In the genomic region with DNA sequence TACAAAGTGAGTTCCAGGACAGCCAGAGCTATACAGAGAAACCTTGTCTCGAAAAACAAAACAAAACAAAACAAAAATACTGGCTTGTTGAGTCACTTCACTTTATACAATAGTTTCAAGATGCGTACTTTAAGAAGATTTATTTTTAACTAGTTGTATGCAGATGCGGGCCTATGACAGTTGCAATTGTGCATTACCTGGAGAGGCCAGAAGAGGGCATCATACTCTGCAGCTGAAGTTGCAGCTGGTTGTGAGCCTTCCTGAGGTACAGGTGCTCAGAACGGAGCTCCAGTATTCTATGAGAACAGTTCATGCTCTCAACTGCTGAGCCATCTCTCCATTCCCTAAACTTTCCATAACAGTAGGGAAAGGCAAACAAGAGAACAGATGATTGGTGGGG, we compare ENCODE assay signal across 19 mouse cellular contexts.
DNase-seq lines count a peak whose midpoint lies in the region; ATAC-seq and TF ChIP-seq lines count a peak whose summit lies in the region.
"Had no signal": no experiment of that assay in that cellular context is flagged by ENCODE, and none has a peak within 500 bp of the region (broad histone marks: within the 10 kb centered on the region; RNA-seq: fewer than 3 reads in every experiment).

No protein-coding gene starts in this region.

- ATAC-seq in liver, embryonic 14.5 days (ENCODE audit: insufficient read depth): no peak
- no peak for ATAC-seq in liver, embryonic 12.5 days
- ATAC-seq in neural tube, embryonic 15.5 days (ENCODE audit: low FRiP score): no peak
- ATAC-seq in forebrain, embryonic 13.5 days: no peak
- ATAC-seq: forebrain, embryonic 15.5 days; midbrain, embryonic 15.5 days had no signal

- H3K4me1 ChIP-seq in liver, embryonic 14.5 days (replicated peaks; ENCODE audit: control insufficient read depth in 2 of 2, insufficient read depth in 2 of 2, low read length in 1 of 2): no peaks in the 10 kb centered on the region
- no peaks in the 10 kb centered on the region for H3K4me1 ChIP-seq in liver, embryonic 12.5 days
- no peaks in the 10 kb centered on the region for H3K4me1 ChIP-seq in E14TG2a.4 (replicated peaks; ENCODE audit: low read depth, low read length)
- H3K4me1 ChIP-seq in bone marrow, adult 2 months (ENCODE audit: control insufficient read depth, insufficient read depth, low read length): no peaks in the 10 kb centered on the region
- no peaks in the 10 kb centered on the region for H3K4me1 ChIP-seq in neural tube, embryonic 15.5 days
- peaks cover 7% of the 10 kb centered on the region; the same call in 1 of the 2 replicates for H3K4me1 ChIP-seq in forebrain, embryonic 13.5 days
- H3K4me1 ChIP-seq: embryonic facial prominence, embryonic 15.5 days; midbrain, embryonic 15.5 days; neural tube, embryonic 12.5 days had no signal

- no peak overlapping the region for H3K9ac ChIP-seq in liver, embryonic 14.5 days (replicated peaks)
- H3K9ac ChIP-seq in liver, embryonic 12.5 days: no peak overlapping the region
- H3K9ac ChIP-seq in neural tube, embryonic 15.5 days (replicated peaks): no peak overlapping the region
- H3K9ac ChIP-seq in forebrain, embryonic 13.5 days: no peak overlapping the region
- H3K9ac ChIP-seq: embryonic facial prominence, embryonic 15.5 days; forebrain, embryonic 15.5 days; midbrain, embryonic 15.5 days; neural tube, embryonic 12.5 days had no signal

- intact Hi-C loops in gastrocnemius, adult 2 months (cut with DNase I): no loop called here

- TF ChIP-seq POLR2A in bone marrow, adult 2 months (IDR thresholded peaks at IDR 0.05; ENCODE audit: borderline replicate concordance, control insufficient read depth, low read depth, low read length): no peak

- H3K27ac ChIP-seq in gastrocnemius, adult 2 months: no peak overlapping the region
- H3K27ac ChIP-seq in liver, embryonic 14.5 days: no peak overlapping the region
- no peak overlapping the region for H3K27ac ChIP-seq in liver, embryonic 12.5 days
- H3K27ac ChIP-seq in bone marrow, adult 2 months (ENCODE audit: control insufficient read depth, insufficient read depth, low read depth, low read length, poor library complexity): no peak overlapping the region
- H3K27ac ChIP-seq in neural tube, embryonic 15.5 days (replicated peaks): no peak overlapping the region
- H3K27ac ChIP-seq in forebrain, embryonic 13.5 days: no peak overlapping the region
- H3K27ac ChIP-seq: embryonic facial prominence, embryonic 15.5 days; forebrain, embryonic 15.5 days; macrophage; midbrain, embryonic 15.5 days; neural tube, embryonic 12.5 days had no signal

- H3K4me3 ChIP-seq in gastrocnemius, adult 2 months: no peak overlapping the region
- no peak overlapping the region for H3K4me3 ChIP-seq in liver, embryonic 14.5 days (ENCODE audit: insufficient read depth in 1 of 2, low read depth in 2 of 2, low read length in 2 of 2)
- no peak overlapping the region for H3K4me3 ChIP-seq in liver, embryonic 12.5 days
- no peak overlapping the region for H3K4me3 ChIP-seq in E14TG2a.4 (replicated peaks; ENCODE audit: low read length)
- no peak overlapping the region for H3K4me3 ChIP-seq in bone marrow, adult 2 months (replicated peaks; ENCODE audit: control insufficient read depth, low read depth, low read length)
- H3K4me3 ChIP-seq in neural tube, embryonic 15.5 days (replicated peaks): no peak overlapping the region
- H3K4me3 ChIP-seq in forebrain, embryonic 13.5 days: no peak overlapping the region
- H3K4me3 ChIP-seq: embryonic facial prominence, embryonic 15.5 days; forebrain, embryonic 15.5 days; midbrain, embryonic 15.5 days; neural tube, embryonic 12.5 days had no signal

- WGBS in liver, embryonic 14.5 days (ENCODE audit: insufficient replicate concordance): 51% methylated on average over 4 of the region's 4 CpGs
- WGBS in liver, embryonic 12.5 days (ENCODE audit: insufficient replicate concordance): 63% methylated on average over 4 of the region's 4 CpGs
- WGBS in bone marrow, adult 2 months: 73% methylated on average over 4 of the region's 4 CpGs
- WGBS in neural tube, embryonic 15.5 days: 83% methylated on average over 4 of the region's 4 CpGs
- 86% methylated on average over 4 of the region's 4 CpGs for WGBS in forebrain, embryonic 13.5 days

- no peaks in the 10 kb centered on the region for H3K27me3 ChIP-seq in liver, embryonic 14.5 days (ENCODE audit: control insufficient read depth, insufficient read depth, low read length)
- no peaks in the 10 kb centered on the region for H3K27me3 ChIP-seq in liver, embryonic 12.5 days (replicated peaks)
- no peaks in the 10 kb centered on the region for H3K27me3 ChIP-seq in E14TG2a.4 (ENCODE audit: insufficient read depth, low read length)
- H3K27me3 ChIP-seq in neural tube, embryonic 15.5 days (replicated peaks): no peaks in the 10 kb centered on the region
- H3K27me3 ChIP-seq in forebrain, embryonic 13.5 days: no peaks in the 10 kb centered on the region
- H3K27me3 ChIP-seq: embryonic facial prominence, embryonic 15.5 days; forebrain, embryonic 15.5 days; midbrain, embryonic 15.5 days; neural tube, embryonic 12.5 days had no signal

- no peak for DNase-seq in gastrocnemius, adult 2 months
- DNase-seq in gastrocnemius, adult 18-20 months (ENCODE audit: low spot score): no peak
- no peak for DNase-seq in liver, embryonic 14.5 days (ENCODE audit: low read depth in 3 of 3, low spot score in 3 of 3)
- DNase-seq: adrenal gland, postnatal 10 days; gastrocnemius, postnatal 25 days; heart, postnatal 36 days; retina, postnatal 1 day; thymus, adult 18-20 months had no signal

- no peaks in the 10 kb centered on the region for H3K9me3 ChIP-seq in liver, embryonic 14.5 days (ENCODE audit: control insufficient read depth, low read length)
- no peaks in the 10 kb centered on the region for H3K9me3 ChIP-seq in liver, embryonic 12.5 days (replicated peaks)
- H3K9me3 ChIP-seq in E14TG2a.4 (ENCODE audit: low read length): no peaks in the 10 kb centered on the region
- no peaks in the 10 kb centered on the region for H3K9me3 ChIP-seq in neural tube, embryonic 15.5 days (replicated peaks)
- no peaks in the 10 kb centered on the region for H3K9me3 ChIP-seq in forebrain, embryonic 13.5 days (replicated peaks)
- H3K9me3 ChIP-seq: embryonic facial prominence, embryonic 15.5 days; forebrain, embryonic 15.5 days; midbrain, embryonic 15.5 days; neural tube, embryonic 12.5 days had no signal

- H3K36me3 ChIP-seq in liver, embryonic 14.5 days (replicated peaks; ENCODE audit: control insufficient read depth, insufficient read depth, low read depth): no peaks in the 10 kb centered on the region
- no peaks in the 10 kb centered on the region for H3K36me3 ChIP-seq in liver, embryonic 12.5 days
- H3K36me3 ChIP-seq in E14TG2a.4 (ENCODE audit: insufficient read depth, low read length): no peaks in the 10 kb centered on the region
- H3K36me3 ChIP-seq in neural tube, embryonic 15.5 days: no peaks in the 10 kb centered on the region
- no peaks in the 10 kb centered on the region for H3K36me3 ChIP-seq in forebrain, embryonic 13.5 days (ENCODE audit: poor library complexity, severe bottlenecking)
- H3K36me3 ChIP-seq: embryonic facial prominence, embryonic 15.5 days; forebrain, embryonic 15.5 days; midbrain, embryonic 15.5 days; neural tube, embryonic 12.5 days had no signal

- H3K4me2 ChIP-seq in liver, embryonic 14.5 days (ENCODE audit: low read depth): no peak overlapping the region
- H3K4me2 ChIP-seq in liver, embryonic 12.5 days: no peak overlapping the region
- H3K4me2 ChIP-seq in neural tube, embryonic 15.5 days: no peak overlapping the region
- H3K4me2 ChIP-seq in forebrain, embryonic 13.5 days: no peak overlapping the region
- H3K4me2 ChIP-seq: embryonic facial prominence, embryonic 15.5 days; forebrain, embryonic 15.5 days; heart, embryonic 11.5 days; midbrain, embryonic 15.5 days; neural tube, embryonic 12.5 days had no signal

- TF ChIP-seq EP300 in liver, embryonic 14.5 days (IDR thresholded peaks at IDR 0.05; ENCODE audit: low read depth): no peak

- peak; percentile 14; the same call in 1 of the 2 replicates for TF ChIP-seq CTCF in gastrocnemius, adult 2 months (IDR thresholded peaks at IDR 0.05)
- TF ChIP-seq CTCF in liver, embryonic 14.5 days (IDR thresholded peaks at IDR 0.05; ENCODE audit: low read depth): peak; percentile 38
- peak; percentile 77 for TF ChIP-seq CTCF in E14TG2a.4 (conservative IDR thresholded peaks at IDR 0.05; ENCODE audit: low read length)
- TF ChIP-seq CTCF in bone marrow, adult 2 months (IDR thresholded peaks at IDR 0.05; ENCODE audit: control insufficient read depth, insufficient read depth, low read length): peak; percentile 6; the same call in 1 of the 2 replicates

Comparison
In these comparisons a context has a peak if more than half of its experiments do, and no peak if none do; other contexts are left out.
1. CTCF ChIP-seq: peak in every context shown above with its lines; median percentile 77 in E14TG2a.4; 38 in liver, embryonic 14.5 days; 14 in gastrocnemius, adult 2 months; 6 in bone marrow, adult 2 months.